Mouse (Mus musculus) ES-Bruce4 (cell line): ENCODE results near the gene Tbc1d9b.

Experiments
- CTCF ChIP-seq: IDR thresholded peaks from one replicate; pipeline ENCODE4 v1.8.1; 2011; ENCODE audit warnings: low read depth, low read length
- POLR2A ChIP-seq: IDR thresholded peaks from one replicate; pipeline ENCODE4 v1.8.1; 2011; ENCODE audit warnings: low read length; ENCODE audit not compliant: insufficient read depth

- TF ChIP-seq POLR2A, result no peak
- TF ChIP-seq CTCF, result no peak
These were observed 62.9 kb downstream of the Tbc1d9b start for GRCm38 (mm10) chr11:50194070-50194469.
